Mouse (Mus musculus) central nervous system, embryonic 18 days (tissue): ENCODE data around the gene Prex1. TPM values are rescaled to one million over a fixed set of nuclear protein-coding genes. Genes with fewer than 3 reads are reported as not detected.

ENCODE experiments used
- polyA plus RNA-seq: library from polyadenylated mRNA; depleted of rRNA; stranded (reverse); fragments of >200 nt; gene quantifications from 2 replicates; pipeline ENCODE4 v1.2.3, GENCODE M21; 2012; rRNA removed

The Prex1 gene
- 38.1 and 38.8 TPM in 2 replicates for polyA plus RNA-seq

GRCm38 (mm10) chr2:166713690-166714426 lies at the start of gene Prex1:
TSS of gene Prex1 (minus strand) at chr2:166713832.

Other genes starting within 250 kb of the Prex1 start
- gene Trp53rkb, start 78.7 kb upstream of the Prex1 start, polyA plus RNA-seq: 10.3 and 11.1 TPM in 2 replicates
- 12.0 and 12.1 TPM in 2 replicates for gene Arfgef2, start 91.8 kb upstream of the Prex1 start, polyA plus RNA-seq
- gene Cse1l, start 192.2 kb upstream of the Prex1 start, polyA plus RNA-seq: 66.2 and 70.1 TPM in 2 replicates